Mouse (Mus musculus) heart, embryonic 11.5 days (tissue): ENCODE data around the gene Nrarp. TPM values are rescaled to one million over a fixed set of nuclear protein-coding genes. Genes with fewer than 3 reads are reported as not detected.

ENCODE experiments used
- ATAC-seq: fragments of 200-750 bp; cut with Nextera tagmentation; replicated peaks from 2 replicates; pipeline ENCODE4 v1.8.0; 2017; ENCODE audit warnings: moderate library complexity; ENCODE audit not compliant: insufficient number of reproducible peaks, low FRiP score, low TSS enrichment
- H3K27ac ChIP-seq: fragments of 300-500 bp; sonication (generic); 2 replicates; pipeline ENCODE4 v1.5.1; 2014; ENCODE audit warnings: mild to moderate bottlenecking, low read depth, low read length
- H3K27me3 ChIP-seq: fragments of 300-500 bp; sonication (generic); 2 replicates; pipeline ENCODE4 v1.6.1; 2014; ENCODE audit warnings: mild to moderate bottlenecking, low read length, mixed read lengths; ENCODE audit not compliant: control insufficient read depth, insufficient read depth
- H3K36me3 ChIP-seq: fragments of 300-500 bp; sonication (generic); 2 replicates; pipeline ENCODE4 v1.6.1; 2014; ENCODE audit warnings: mild to moderate bottlenecking, low read length, moderate library complexity, mixed read lengths; ENCODE audit not compliant: control insufficient read depth, insufficient read depth
- H3K4me1 ChIP-seq: fragments of 300-500 bp; sonication (generic); 2 replicates; pipeline ENCODE4 v1.6.1; 2014; ENCODE audit warnings: low read length; ENCODE audit not compliant: control insufficient read depth, insufficient read depth
- H3K4me2 ChIP-seq: fragments of 300-500 bp; sonication (generic); 2 replicates; pipeline ENCODE4 v1.6.1; 2014; ENCODE audit warnings: mild to moderate bottlenecking, moderate library complexity
- H3K4me3 ChIP-seq: fragments of 300-500 bp; sonication (generic); 2 replicates; pipeline ENCODE4 v1.5.1; 2014; ENCODE audit warnings: low read depth, low read length
- H3K9ac ChIP-seq: fragments of 300-500 bp; sonication (generic); 2 replicates; pipeline ENCODE4 v1.6.1; 2014; ENCODE audit warnings: mild to moderate bottlenecking, low read depth, low read length, moderate library complexity
- H3K9me3 ChIP-seq: fragments of 300-500 bp; sonication (generic); replicated peaks from 2 replicates; pipeline ENCODE4 v1.6.1; 2016; ENCODE audit warnings: low read length; ENCODE audit not compliant: control insufficient read depth
- WGBS: fragments of 180-500 bp; shearing (Covaris S2); extraction: QIAGEN DNeasy Blood & Tissue Kit; methylation state at CpG from one replicate; pipeline ENCODE4 v1.1.7; 2014; ENCODE audit not compliant: insufficient replicate concordance; 5-methylcytosine and 5-hydroxymethylcytosine counted together
- polyA plus RNA-seq: library from polyadenylated mRNA; unstranded; fragments of >200 nt; fragmentation: Nextera tagmentation; extraction: Ambion mirVana; gene quantifications from 2 replicates; pipeline ENCODE4 v1.2.1, GENCODE M21; 2014

Gene Nrarp
- polyA plus RNA-seq, 1 experiment from 2014 or later: 4.8 TPM

DNA sequence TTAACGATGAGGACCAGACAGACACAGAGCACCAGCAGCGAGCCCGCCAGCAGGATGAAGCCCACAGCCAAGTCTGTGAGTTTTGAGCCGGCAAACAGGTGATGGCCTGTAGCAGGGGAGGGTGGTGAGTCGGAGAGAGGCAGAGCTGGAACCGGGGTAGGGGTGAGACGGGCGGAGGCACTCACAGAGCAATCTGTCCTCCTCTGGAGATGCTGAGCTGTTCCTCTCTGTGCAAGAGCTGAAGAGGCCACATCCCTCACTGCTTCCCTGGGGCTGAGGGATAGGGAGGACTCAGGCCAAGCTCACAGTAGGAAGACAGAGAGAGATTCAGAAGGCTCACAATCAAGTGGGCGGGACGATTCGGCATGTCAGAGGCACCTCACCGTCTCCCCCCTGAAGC is 50.5 kb downstream of the Nrarp start:
- H3K27me3 ChIP-seq: peaks cover 31% of the 10 kb centered on the region
- WGBS: 54% methylated on average over 12 of the region's 12 CpGs

More for the DNA sequence above, 50.5 kb downstream of the Nrarp start:
- Histone ChIP-seq H3K4me1 (peaks cover 4% of the 10 kb centered on the region; the same call in 1 of the 2 replicates), H3K4me2 (no peak overlapping the region), H3K4me3 (no peak overlapping the region), H3K27ac (no peak overlapping the region), H3K9me3 (no peaks in the 10 kb centered on the region), H3K36me3 (no peaks in the 10 kb centered on the region), H3K9ac (no peak overlapping the region)
- no peak for ATAC-seq

Other genes starting within 250 kb of the Nrarp start
- 10.3 and 12.3 TPM in 2 replicates for gene Arrdc1, start 245.5 kb upstream of the Nrarp start, polyA plus RNA-seq
- 12.5 and 19.7 TPM in 2 replicates for gene Zmynd19, start 231.0 kb upstream of the Nrarp start, polyA plus RNA-seq
- 17.2 and 22.0 TPM in 2 replicates for gene Dph7, start 218.4 kb upstream of the Nrarp start, polyA plus RNA-seq
- 123 and 137 TPM in 2 replicates for gene Mrpl41, start 205.7 kb upstream of the Nrarp start, polyA plus RNA-seq
- gene Pnpla7, start 204.7 kb upstream of the Nrarp start, polyA plus RNA-seq: 6.9 and 8.1 TPM in 2 replicates
- gene Nsmf, start 126.4 kb upstream of the Nrarp start, polyA plus RNA-seq: 32.9 and 37.7 TPM in 2 replicates
- gene Entpd8, start 100.5 kb upstream of the Nrarp start, polyA plus RNA-seq: not detected in 2 replicates
- gene Noxa1, start 85.6 kb upstream of the Nrarp start, polyA plus RNA-seq: 0.10 TPM in 1 of 2 replicates, not detected in the other
- 5.9 and 8.3 TPM in 2 replicates for gene Tor4a, start 16.1 kb downstream of the Nrarp start, polyA plus RNA-seq
- gene Nelfb, start 30.7 kb downstream of the Nrarp start, polyA plus RNA-seq: 62.9 and 69.0 TPM in 2 replicates
- not detected in 2 replicates for gene Stpg3, start 33.9 kb downstream of the Nrarp start, polyA plus RNA-seq
- 0.44 TPM in 1 of 2 replicates, not detected in the other for gene Fam166a, start 38.0 kb downstream of the Nrarp start, polyA plus RNA-seq
- gene Tubb4b, start 43.9 kb downstream of the Nrarp start, polyA plus RNA-seq: 449 and 481 TPM in 2 replicates
- gene Slc34a3, start 53.6 kb downstream of the Nrarp start, polyA plus RNA-seq: not detected in 2 replicates
- 0.42 TPM in 1 of 2 replicates, not detected in the other for gene Rnf224, start 56.0 kb downstream of the Nrarp start, polyA plus RNA-seq
- gene Rnf208, start 61.5 kb downstream of the Nrarp start, polyA plus RNA-seq: 5.2 and 7.1 TPM in 2 replicates
- not detected in 2 replicates for gene Cysrt1, start 61.7 kb downstream of the Nrarp start, polyA plus RNA-seq
- gene AL732309.1, start 66.1 kb downstream of the Nrarp start, polyA plus RNA-seq: 2.5 and 2.9 TPM in 2 replicates
- 12.9 and 16.0 TPM in 2 replicates for gene Tmem203, start 74.7 kb downstream of the Nrarp start, polyA plus RNA-seq
- 3.3 TPM in 2 replicates for gene Tprn, start 81.9 kb downstream of the Nrarp start, polyA plus RNA-seq
- gene Ssna1, start 91.7 kb downstream of the Nrarp start, polyA plus RNA-seq: 156 and 175 TPM in 2 replicates
- 73.0 and 76.1 TPM in 2 replicates for gene Anapc2, start 91.7 kb downstream of the Nrarp start, polyA plus RNA-seq
- not detected in 2 replicates for gene Tmem210, start 107.4 kb downstream of the Nrarp start, polyA plus RNA-seq
- not detected in 2 replicates for gene Lrrc26, start 109.2 kb downstream of the Nrarp start, polyA plus RNA-seq
- gene Grin1, start 138.4 kb downstream of the Nrarp start, polyA plus RNA-seq: 0.96 and 1.1 TPM in 2 replicates
- gene Man1b1, start 151.6 kb downstream of the Nrarp start, polyA plus RNA-seq: 47.9 and 68.4 TPM in 2 replicates
- gene Dpp7, start 175.6 kb downstream of the Nrarp start, polyA plus RNA-seq: 13.1 and 14.0 TPM in 2 replicates
- gene Uap1l1, start 184.9 kb downstream of the Nrarp start, polyA plus RNA-seq: 10.8 and 11.2 TPM in 2 replicates
- 16.0 and 18.2 TPM in 2 replicates for gene Sapcd2, start 191.6 kb downstream of the Nrarp start, polyA plus RNA-seq
- gene Entpd2, start 215.1 kb downstream of the Nrarp start, polyA plus RNA-seq: 0.18 and 0.20 TPM in 2 replicates
- gene Npdc1, start 218.6 kb downstream of the Nrarp start, polyA plus RNA-seq: 16.8 and 18.9 TPM in 2 replicates
- gene Fut7, start 242.5 kb downstream of the Nrarp start, polyA plus RNA-seq: not detected in 2 replicates
- 2.0 and 3.4 TPM in 2 replicates for gene Abca2, start 247.9 kb downstream of the Nrarp start, polyA plus RNA-seq